Mouse (Mus musculus): Measurements from ENCODE around the gene Gsdma3.

Gene Gsdma3

GRCm38 (mm10) chr11:98625611-98626410 is at the start of gene Gsdma3, which contains the start of gene Gm12355:
Gene Gsdma3 (plus strand): TSS chr11:98626360.
Gene Gm12355 (minus strand): TSS chr11:98625661.
- no peak for DNase-seq (ENCODE audit: low spot score in 2 of 2)

- no peak for DNase-seq (ENCODE audit: low spot score in 2 of 2)
Measured at GRCm38 (mm10) chr11:98577776-98578175, 48.4 kb upstream of the Gsdma3 start.

GRCm38 (mm10) chr11:98580301-98581121 is 45.6 kb upstream of the Gsdma3 start:
- no peak for DNase-seq (ENCODE audit: low spot score in 2 of 2)

- no peak for DNase-seq (ENCODE audit: low spot score in 2 of 2)
Measured at GRCm38 (mm10) chr11:98581286-98582029, 44.7 kb upstream of the Gsdma3 start.

GRCm38 (mm10) chr11:98582030-98582388 is 44.2 kb upstream of the Gsdma3 start:
- DNase-seq (ENCODE audit: low spot score in 2 of 2) = no peak

GRCm38 (mm10) chr11:98582551-98583264 is 43.5 kb upstream of the Gsdma3 start:
- no peak for DNase-seq (ENCODE audit: low spot score in 2 of 2)

GRCm38 (mm10) chr11:98583265-98583552 is 43.0 kb upstream of the Gsdma3 start:
- DNase-seq (ENCODE audit: low spot score in 2 of 2) = no peak

- DNase-seq (ENCODE audit: low spot score in 2 of 2) = no peak
Measured at GRCm38 (mm10) chr11:98583571-98583970, 42.6 kb upstream of the Gsdma3 start.

- DNase-seq (ENCODE audit: low spot score in 2 of 2) = no peak
Measured at GRCm38 (mm10) chr11:98584146-98584545, 42.0 kb upstream of the Gsdma3 start.

GRCm38 (mm10) chr11:98584629-98585177 is 41.5 kb upstream of the Gsdma3 start:
- DNase-seq (ENCODE audit: low spot score in 2 of 2) = no peak

- no peak for DNase-seq (ENCODE audit: low spot score in 2 of 2)
Measured at GRCm38 (mm10) chr11:98586087-98586891, 39.9 kb upstream of the Gsdma3 start.

- peak; percentile 98 to 99 for DNase-seq (ENCODE audit: low spot score in 2 of 2)
Measured at GRCm38 (mm10) chr11:98586892-98587563, 39.1 kb upstream of the Gsdma3 start, which contains the start of gene Ormdl3. Gene Ormdl3 (minus strand): TSS chr11:98587368.

- DNase-seq (ENCODE audit: low spot score in 2 of 2) = peak; percentile 51 to 56
Measured at GRCm38 (mm10) chr11:98587684-98588546, 38.2 kb upstream of the Gsdma3 start.

GRCm38 (mm10) chr11:98588833-98589281 is 37.3 kb upstream of the Gsdma3 start:
- DNase-seq (ENCODE audit: low spot score in 2 of 2) = no peak

GRCm38 (mm10) chr11:98589306-98589705 is 36.9 kb upstream of the Gsdma3 start:
- DNase-seq (ENCODE audit: low spot score in 2 of 2) = no peak

- DNase-seq (ENCODE audit: low spot score in 2 of 2) = no peak
Measured at GRCm38 (mm10) chr11:98590548-98591445, 35.4 kb upstream of the Gsdma3 start.

- no peak for DNase-seq (ENCODE audit: low spot score in 2 of 2)
Measured at GRCm38 (mm10) chr11:98595021-98595420, 31.1 kb upstream of the Gsdma3 start.

GRCm38 (mm10) chr11:98595473-98595872 is 30.7 kb upstream of the Gsdma3 start:
- DNase-seq (ENCODE audit: low spot score in 2 of 2) = no peak

Data from right cerebral cortex, adult 2 months (tissue).